Mouse (Mus musculus) neural tube, embryonic 13.5 days (tissue): ENCODE measurements around the gene Strada. TPM values are rescaled to one million over a fixed set of nuclear protein-coding genes. Genes with fewer than 3 reads are reported as not detected.
A peak's percentile ranks its signal among the peaks of the same experiment; 100 is the strongest.
"Not testable (repeated sequence)": the region's sequence is repeated elsewhere in the genome, so short reads cannot be mapped to it uniquely, and the experiment has no call there.

Experiments used
- ATAC-seq: fragments of 200-750 bp; cut with Nextera tagmentation; 2 replicates; pipeline ENCODE4 v1.8.0; 2017; ENCODE audit warnings: low read depth, mild to moderate bottlenecking, moderate TSS enrichment, moderate library complexity
- H3K27ac ChIP-seq: fragments of 300-500 bp; sonication (generic); replicated peaks from 2 replicates; pipeline ENCODE4 v1.5.1; 2015; ENCODE audit warnings: moderate library complexity, mild to moderate bottlenecking, inconsistent platforms
- H3K27me3 ChIP-seq: fragments of 300-500 bp; sonication (generic); 2 replicates; pipeline ENCODE4 v1.6.1; 2015; ENCODE audit warnings: mild to moderate bottlenecking, inconsistent platforms
- H3K36me3 ChIP-seq: fragments of 300-500 bp; sonication (generic); 2 replicates; pipeline ENCODE4 v1.6.1; 2015; ENCODE audit warnings: mild to moderate bottlenecking, inconsistent platforms
- H3K4me1 ChIP-seq: fragments of 300-500 bp; sonication (generic); replicated peaks from 2 replicates; pipeline ENCODE4 v1.6.1; 2015; ENCODE audit warnings: inconsistent platforms
- H3K4me2 ChIP-seq: fragments of 300-500 bp; sonication (generic); 2 replicates; pipeline ENCODE4 v1.6.1; 2015; ENCODE audit warnings: inconsistent platforms, mild to moderate bottlenecking, moderate library complexity
- H3K4me3 ChIP-seq: fragments of 300-500 bp; sonication (generic); 2 replicates; pipeline ENCODE4 v1.5.1; 2015; ENCODE audit warnings: mild to moderate bottlenecking, inconsistent platforms
- H3K9ac ChIP-seq: fragments of 300-500 bp; sonication (generic); 2 replicates; pipeline ENCODE4 v1.6.1; 2015; ENCODE audit warnings: moderate library complexity, mild to moderate bottlenecking, inconsistent platforms
- H3K9me3 ChIP-seq: fragments of 300-500 bp; sonication (generic); 2 replicates; pipeline ENCODE4 v1.6.1; 2016; ENCODE audit warnings: inconsistent platforms
- WGBS: fragments of 180-500 bp; shearing (Covaris S2); methylation state at CpG from one replicate; pipeline ENCODE4 v1.1.7; 2015; 5-methylcytosine and 5-hydroxymethylcytosine counted together
- polyA plus RNA-seq: library from polyadenylated mRNA; unstranded; fragments of >200 nt; fragmentation: Nextera tagmentation; extraction: Ambion mirVana; gene quantifications from 2 replicates; pipeline ENCODE4 v1.2.1, GENCODE M21; 2015

The Strada gene
- polyA plus RNA-seq, 1 experiment from 2014 or later = 32.8 TPM

GRCm38 (mm10) chr11:106199997-106200396 lies 2.0 kb downstream of the Strada start:
- ATAC-seq = not testable (repeated sequence)

GRCm38 (mm10) chr11:106198277-106198676 lies 3.7 kb downstream of the Strada start:
- 92% methylated on average over 4 of the region's 4 CpGs for WGBS
- Histone ChIP-seq H3K9me3 (no peaks in the 10 kb centered on the region), H3K36me3 (peaks cover 65% of the 10 kb centered on the region)

More at GRCm38 (mm10) chr11:106199997-106200396, 2.0 kb downstream of the Strada start:
- H3K9me3 ChIP-seq, H3K4me2 ChIP-seq, H3K4me3 ChIP-seq, H3K27me3 ChIP-seq, H3K4me1 ChIP-seq, H3K9ac ChIP-seq, H3K27ac ChIP-seq: not testable (repeated sequence)
- WGBS = 94% methylated on average over 7 of the region's 7 CpGs
- peaks cover 81% of the 10 kb centered on the region for H3K36me3 ChIP-seq

GRCm38 (mm10) chr11:106195341-106195740 lies 6.6 kb downstream of the Strada start:
- no peak overlapping the region for H3K4me3 ChIP-seq
- peaks cover 15% of the 10 kb centered on the region for H3K4me1 ChIP-seq
- peaks cover 38% of the 10 kb centered on the region for H3K36me3 ChIP-seq
- H3K9me3 ChIP-seq = no peaks in the 10 kb centered on the region
- no peaks in the 10 kb centered on the region for H3K27me3 ChIP-seq
- no peak for ATAC-seq
- H3K4me2 ChIP-seq = no peak overlapping the region
- no peak overlapping the region for H3K27ac ChIP-seq
- no peak overlapping the region for H3K9ac ChIP-seq

More at GRCm38 (mm10) chr11:106198277-106198676, 3.7 kb downstream of the Strada start:
- H3K27me3 ChIP-seq = no peaks in the 10 kb centered on the region
- H3K4me2 ChIP-seq = no peak overlapping the region
- H3K27ac ChIP-seq = no peak overlapping the region
- ATAC-seq = no peak
- H3K4me1 ChIP-seq = peaks cover 6% of the 10 kb centered on the region
- no peak overlapping the region for H3K4me3 ChIP-seq
- no peak overlapping the region for H3K9ac ChIP-seq

- no peaks in the 10 kb centered on the region for H3K9me3 ChIP-seq
- H3K4me3 ChIP-seq = no peak overlapping the region
- H3K4me1 ChIP-seq = peaks cover 15% of the 10 kb centered on the region
- H3K4me2 ChIP-seq = no peak overlapping the region
- ATAC-seq = no peak
- 92% methylated on average over 7 of the region's 7 CpGs for WGBS
- H3K9ac ChIP-seq = no peak overlapping the region
- H3K27ac ChIP-seq = no peak overlapping the region
- H3K36me3 ChIP-seq = peaks cover 34% of the 10 kb centered on the region
- no peaks in the 10 kb centered on the region for H3K27me3 ChIP-seq
Measured at GRCm38 (mm10) chr11:106194891-106195290, 7.1 kb downstream of the Strada start.

DNA sequence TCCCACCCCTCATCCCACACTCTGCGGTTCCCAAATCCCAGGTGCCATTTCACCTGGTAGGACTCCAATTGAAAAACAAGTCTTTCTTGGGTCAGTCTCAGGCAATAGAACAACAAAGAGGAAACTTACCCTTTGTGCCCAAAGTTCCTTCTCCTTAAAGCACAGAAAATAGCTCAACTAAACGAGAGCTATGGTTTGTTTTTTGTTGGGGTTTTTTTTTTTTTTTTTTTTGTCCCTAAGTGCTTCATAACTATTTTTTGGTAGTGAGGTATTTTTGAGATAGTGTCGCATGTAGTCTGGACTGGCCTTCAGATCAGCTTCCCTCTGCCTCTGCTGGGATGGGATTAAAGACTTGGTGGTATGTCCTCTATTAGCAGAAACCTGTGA lies 7.8 kb downstream of the Strada start:
- H3K4me1 ChIP-seq = peaks cover 15% of the 10 kb centered on the region
- peak overlapping the region; percentile 70 for H3K9ac ChIP-seq
- H3K4me2 ChIP-seq = peak overlapping the region; percentile 75
- ATAC-seq = no peak
- peaks cover 32% of the 10 kb centered on the region for H3K36me3 ChIP-seq
- no peaks in the 10 kb centered on the region for H3K27me3 ChIP-seq
- 40% methylated on average over 3 of the region's 3 CpGs for WGBS
- H3K9me3 ChIP-seq = no peaks in the 10 kb centered on the region
- peak overlapping the region; percentile 77 for H3K4me3 ChIP-seq
- H3K27ac ChIP-seq = peak overlapping the region; percentile 89

- Histone ChIP-seq H3K9me3 (no peaks in the 10 kb centered on the region), H3K27ac (peak overlapping the region; percentile 89), H3K4me2 (peak overlapping the region; percentile 75), H3K4me1 (peaks cover 15% of the 10 kb centered on the region), H3K4me3 (peak overlapping the region; percentile 77), H3K9ac (peak overlapping the region; percentile 82), H3K27me3 (no peaks in the 10 kb centered on the region), H3K36me3 (peaks cover 27% of the 10 kb centered on the region)
- WGBS = 0% methylated on average over 44 of the region's 44 CpGs
- peak; percentile 96 for ATAC-seq
Measured at GRCm38 (mm10) chr11:106193371-106194154, 8.4 kb downstream of the Strada start.

GRCm38 (mm10) chr11:106192657-106193370 lies 9.2 kb downstream of the Strada start:
- Histone ChIP-seq H3K4me3 (peak overlapping the region; percentile 77), H3K27ac (peak overlapping the region; percentile 89), H3K27me3 (no peaks in the 10 kb centered on the region), H3K9me3 (no peaks in the 10 kb centered on the region), H3K4me1 (peaks cover 15% of the 10 kb centered on the region), H3K4me2 (peak overlapping the region; percentile 75), H3K9ac (peak overlapping the region; percentile 82), H3K36me3 (peaks cover 20% of the 10 kb centered on the region)
- ATAC-seq = peak; percentile 10
- WGBS = 12% methylated on average over 19 of the region's 19 CpGs

GRCm38 (mm10) chr11:106192241-106192640 lies 9.7 kb downstream of the Strada start:
- no peak for ATAC-seq
- peak overlapping the region; percentile 77 for H3K4me3 ChIP-seq

DNA sequence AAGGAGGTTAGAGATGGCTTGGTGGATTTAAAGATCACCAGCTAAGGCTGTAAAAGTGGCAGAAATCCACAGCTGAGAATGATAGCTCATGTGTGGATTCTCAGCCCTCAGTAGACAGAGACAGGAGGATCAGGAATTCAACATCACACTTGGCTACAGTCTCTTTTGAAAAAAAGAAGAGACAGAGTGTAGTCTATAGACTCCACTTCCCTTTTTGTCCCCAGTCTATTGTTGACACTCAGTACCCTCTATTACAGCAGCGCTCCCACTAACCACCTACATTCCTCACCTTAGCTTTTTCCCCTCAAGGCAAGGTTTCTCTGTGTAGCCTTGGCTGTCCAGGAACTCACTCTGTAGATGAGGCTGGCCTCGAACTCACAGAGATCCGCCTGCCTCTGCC lies 10.3 kb downstream of the Strada start:
- Histone ChIP-seq H3K4me1 (peaks cover 15% of the 10 kb centered on the region), H3K9ac (no peak overlapping the region), H3K36me3 (peaks cover 9% of the 10 kb centered on the region; the same call in 1 of the 2 replicates), H3K4me3 (no peak overlapping the region), H3K4me2 (no peak overlapping the region), H3K27me3 (no peaks in the 10 kb centered on the region), H3K27ac (no peak overlapping the region), H3K9me3 (no peaks in the 10 kb centered on the region)
- no peak for ATAC-seq
- 96% methylated on average over 3 of the region's 3 CpGs for WGBS

More at GRCm38 (mm10) chr11:106192241-106192640, 9.7 kb downstream of the Strada start:
- Histone ChIP-seq H3K27ac (no peak overlapping the region), H3K9me3 (no peaks in the 10 kb centered on the region), H3K36me3 (peaks cover 14% of the 10 kb centered on the region), H3K4me2 (peak overlapping the region; percentile 75), H3K9ac (peak overlapping the region; percentile 82), H3K4me1 (peaks cover 15% of the 10 kb centered on the region), H3K27me3 (no peaks in the 10 kb centered on the region)
- 89% methylated on average over 5 of the region's 5 CpGs for WGBS

- 97% methylated on average over 4 of the region's 4 CpGs for whole genome bisulfite sequencing
- Histone ChIP-seq H3K4me1 (peaks cover 2% of the 10 kb centered on the region), H3K36me3 (peaks cover 15% of the 10 kb centered on the region), H3K27me3 (no peaks in the 10 kb centered on the region), H3K27ac (no peak overlapping the region), H3K4me2 (no peak overlapping the region), H3K4me3 (no peak overlapping the region), H3K9ac (no peak overlapping the region), H3K9me3 (no peaks in the 10 kb centered on the region)
- ATAC-seq = no peak
Measured at GRCm38 (mm10) chr11:106187326-106187725, 14.6 kb downstream of the Strada start.

DNA sequence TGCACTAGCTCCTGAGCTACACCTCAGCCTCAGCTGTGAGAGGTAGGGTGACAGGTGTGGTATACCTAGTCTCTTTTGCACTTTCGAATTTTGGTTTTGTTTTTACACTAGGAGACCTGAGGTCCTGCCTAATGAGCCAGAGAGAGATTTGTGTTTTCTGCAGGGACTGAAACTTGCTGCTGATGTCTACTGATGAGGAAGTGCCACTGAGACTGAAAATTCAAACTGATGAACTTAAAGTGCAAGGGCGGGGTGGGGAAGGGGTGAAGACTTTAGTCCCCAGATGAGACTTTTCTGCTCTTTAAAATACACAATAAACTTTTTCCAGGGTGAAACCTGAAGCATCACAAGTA lies 21.5 kb downstream of the Strada start:
- Histone ChIP-seq H3K36me3 (peaks cover 30% of the 10 kb centered on the region), H3K4me1 (no peaks in the 10 kb centered on the region), H3K4me2 (no peak overlapping the region), H3K4me3 (no peak overlapping the region), H3K9ac (no peak overlapping the region), H3K27ac (no peak overlapping the region), H3K27me3 (no peaks in the 10 kb centered on the region), H3K9me3 (no peaks in the 10 kb centered on the region)
- no peak for ATAC-seq
- WGBS = 88% methylated on average over 2 of the region's 2 CpGs

DNA sequence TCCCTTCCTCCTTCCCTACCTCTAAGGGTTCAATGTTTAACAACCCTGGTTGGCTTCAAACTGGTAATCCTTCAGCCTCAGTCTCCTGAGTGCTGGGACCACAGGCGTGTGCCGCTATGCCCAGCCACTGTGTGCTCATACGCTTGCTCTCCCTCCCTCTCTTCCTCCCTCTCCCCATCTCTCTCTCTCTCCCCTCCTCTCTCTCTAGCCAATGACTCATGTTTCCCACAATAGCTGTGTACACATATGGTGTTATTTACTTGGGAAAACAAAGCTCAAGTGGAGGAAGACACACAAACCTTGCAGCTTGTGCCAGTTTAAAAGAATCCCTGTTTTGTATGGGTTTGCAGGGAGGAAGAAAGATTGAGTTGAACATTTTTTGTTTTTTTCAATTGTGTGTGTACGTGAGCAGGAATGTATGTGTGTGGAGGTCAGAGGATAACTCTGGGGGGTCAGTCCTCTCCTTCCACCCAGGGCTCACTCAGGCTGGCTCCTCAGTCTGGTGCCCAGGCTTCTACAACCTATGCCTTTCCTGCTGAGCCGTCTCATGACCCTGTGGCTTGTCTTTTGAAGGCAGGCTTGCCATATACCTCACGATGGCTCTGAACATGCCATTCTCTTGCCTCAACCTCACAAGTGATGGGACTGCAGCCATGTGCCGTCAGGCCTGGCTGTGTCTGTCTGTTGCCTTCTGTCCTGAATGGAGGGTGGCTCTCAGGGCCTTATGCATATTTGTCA lies 22.1 kb downstream of the Strada start:
- H3K9ac ChIP-seq = no peak overlapping the region
- no peaks in the 10 kb centered on the region for H3K9me3 ChIP-seq
- H3K4me3 ChIP-seq = no peak overlapping the region
- no peak for ATAC-seq
- no peak overlapping the region for H3K4me2 ChIP-seq
- peaks cover 30% of the 10 kb centered on the region for H3K36me3 ChIP-seq
- no peaks in the 10 kb centered on the region for H3K27me3 ChIP-seq
- WGBS = 80% methylated on average over 7 of the region's 7 CpGs
- H3K4me1 ChIP-seq = no peaks in the 10 kb centered on the region
- no peak overlapping the region for H3K27ac ChIP-seq
